13 mouse cellular contexts compared by ENCODE assay signal in the genomic region with DNA sequence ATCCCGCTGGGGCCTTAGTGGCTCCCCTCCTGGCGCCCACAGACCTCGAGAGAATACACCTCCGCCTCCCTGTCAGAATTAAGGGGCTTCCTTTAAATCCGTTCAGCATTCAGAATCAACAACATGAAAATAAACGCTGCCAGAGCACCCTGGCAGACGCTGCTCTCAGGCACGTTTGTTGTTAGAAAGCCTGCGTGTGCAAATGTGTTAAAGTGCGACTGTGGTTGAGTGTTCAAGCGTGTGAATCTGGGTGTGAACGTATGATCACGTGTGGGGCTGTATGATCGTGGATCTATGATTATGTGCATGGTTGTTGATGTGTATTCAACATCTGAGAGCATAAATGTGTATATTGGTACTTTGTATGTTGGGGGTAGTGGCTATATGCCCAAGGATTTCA. TPM values are rescaled to one million over a fixed set of nuclear protein-coding genes. Genes with fewer than 3 reads are reported as not detected.
A peak's percentile ranks its signal among the peaks of the same experiment; 100 is the strongest.
DNase-seq lines count a peak whose midpoint lies in the region; ATAC-seq and TF ChIP-seq lines count a peak whose summit lies in the region.
"Had no signal": no experiment of that assay in that cellular context is flagged by ENCODE, and none has a peak within 500 bp of the region (broad histone marks: within the 10 kb centered on the region; RNA-seq: fewer than 3 reads in every experiment).

No protein-coding gene starts in this region.

- H3K4me2 ChIP-seq in forebrain, embryonic 11.5 days (ENCODE audit: low read depth, low read length, severe bottlenecking) = no peak overlapping the region
- H3K4me2 ChIP-seq in hindbrain, embryonic 15.5 days = peak overlapping the region; percentile 48
- peak overlapping the region; percentile 38 for H3K4me2 ChIP-seq in neural tube, embryonic 11.5 days (ENCODE audit: low read depth)
- no peak overlapping the region for H3K4me2 ChIP-seq in intestine, embryonic 16.5 days (ENCODE audit: low read depth, low read length)
- H3K4me2 ChIP-seq: liver, embryonic 13.5 days had no signal

- no peak overlapping the region; the same call in 1 of the 2 replicates for H3K4me3 ChIP-seq in layer of hippocampus, adult 2 months
- H3K4me3 ChIP-seq in forebrain, embryonic 11.5 days (ENCODE audit: low read depth, low read length) = no peak overlapping the region
- peak overlapping the region; percentile 23 for H3K4me3 ChIP-seq in hindbrain, embryonic 15.5 days
- no peak overlapping the region for H3K4me3 ChIP-seq in neural tube, embryonic 11.5 days (ENCODE audit: low read depth, low read length)
- no peak overlapping the region for H3K4me3 ChIP-seq in intestine, embryonic 16.5 days (ENCODE audit: low read length)
- H3K4me3 ChIP-seq: liver, embryonic 13.5 days had no signal

- no peak for DNase-seq in layer of hippocampus, adult 2 months (ENCODE audit: low spot score in 2 of 2)
- no peak for DNase-seq in layer of hippocampus, postnatal 25 days (ENCODE audit: extremely low spot score in 1 of 2, low spot score in 1 of 2)
- no peak for DNase-seq in forebrain, embryonic 11.5 days (ENCODE audit: low spot score)
- DNase-seq in neural tube, embryonic 11.5 days (ENCODE audit: low spot score) = no peak
- no peak for DNase-seq in urinary bladder, adult 2 months (ENCODE audit: low spot score)
- DNase-seq in left cerebral cortex, postnatal 10 days (ENCODE audit: extremely low spot score in 1 of 2, low spot score in 2 of 2) = no peak
- DNase-seq: liver, embryonic 13.5 days; lung, postnatal 36 days had no signal

- no peak for ATAC-seq in forebrain, embryonic 11.5 days (replicated peaks; ENCODE audit: low FRiP score)
- ATAC-seq in hindbrain, embryonic 15.5 days (ENCODE audit: low FRiP score, low read depth) = no peak
- ATAC-seq in neural tube, embryonic 11.5 days (ENCODE audit: insufficient read depth, low FRiP score, low TSS enrichment) = no peak
- no peak for ATAC-seq in intestine, embryonic 16.5 days
- ATAC-seq: inflammation-experienced regulatory T-cells, adult 6 months had no signal

- H3K9ac ChIP-seq in forebrain, embryonic 11.5 days (ENCODE audit: low read length) = no peak overlapping the region
- no peak overlapping the region for H3K9ac ChIP-seq in hindbrain, embryonic 15.5 days
- no peak overlapping the region for H3K9ac ChIP-seq in neural tube, embryonic 11.5 days (ENCODE audit: low read length)
- H3K9ac ChIP-seq in intestine, embryonic 16.5 days (ENCODE audit: low read depth, low read length) = no peak overlapping the region
- H3K9ac ChIP-seq: liver, embryonic 13.5 days had no signal

- H3K36me3 ChIP-seq in forebrain, embryonic 11.5 days (ENCODE audit: control insufficient read depth, insufficient read depth, low read length) = no peaks in the 10 kb centered on the region
- no peaks in the 10 kb centered on the region for H3K36me3 ChIP-seq in hindbrain, embryonic 15.5 days
- H3K36me3 ChIP-seq in neural tube, embryonic 11.5 days (ENCODE audit: control insufficient read depth, insufficient read depth, low read length) = no peaks in the 10 kb centered on the region
- H3K36me3 ChIP-seq in intestine, embryonic 16.5 days (ENCODE audit: control insufficient read depth, insufficient read depth, low read length) = no peaks in the 10 kb centered on the region
- H3K36me3 ChIP-seq: liver, embryonic 13.5 days had no signal

- peaks cover 55% of the 10 kb centered on the region for H3K27me3 ChIP-seq in forebrain, embryonic 11.5 days (ENCODE audit: control insufficient read depth, insufficient read depth, low read length)
- H3K27me3 ChIP-seq in hindbrain, embryonic 15.5 days = peaks cover 24% of the 10 kb centered on the region
- peaks cover 42% of the 10 kb centered on the region for H3K27me3 ChIP-seq in neural tube, embryonic 11.5 days (ENCODE audit: control insufficient read depth, insufficient read depth, low read length)
- H3K27me3 ChIP-seq in intestine, embryonic 16.5 days (replicated peaks; ENCODE audit: control insufficient read depth, insufficient read depth, low read length) = peaks cover 57% of the 10 kb centered on the region

- WGBS in forebrain, embryonic 11.5 days = 5% methylated on average over 14 of the region's 14 CpGs
- 5% methylated on average over 14 of the region's 14 CpGs for WGBS in hindbrain, embryonic 15.5 days
- WGBS in neural tube, embryonic 11.5 days = 9% methylated on average over 14 of the region's 14 CpGs
- 10% methylated on average over 14 of the region's 14 CpGs for WGBS in intestine, embryonic 16.5 days

- H3K27ac ChIP-seq in layer of hippocampus, adult 2 months = peak overlapping the region; percentile 74
- peak overlapping the region; percentile 48; the same call in 1 of the 2 replicates for H3K27ac ChIP-seq in forebrain, embryonic 11.5 days (ENCODE audit: low read depth, low read length)
- H3K27ac ChIP-seq in hindbrain, embryonic 15.5 days (replicated peaks) = no peak overlapping the region
- H3K27ac ChIP-seq in neural tube, embryonic 11.5 days (ENCODE audit: low read depth, low read length) = peak overlapping the region; percentile 42; the same call in 1 of the 2 replicates
- H3K27ac ChIP-seq in intestine, embryonic 16.5 days (ENCODE audit: low read length) = no peak overlapping the region
- H3K27ac ChIP-seq: liver, embryonic 13.5 days had no signal

- H3K4me1 ChIP-seq in forebrain, embryonic 11.5 days (replicated peaks; ENCODE audit: control insufficient read depth, insufficient read depth, low read length) = peaks cover 16% of the 10 kb centered on the region
- H3K4me1 ChIP-seq in hindbrain, embryonic 15.5 days (replicated peaks) = peaks cover 39% of the 10 kb centered on the region
- H3K4me1 ChIP-seq in neural tube, embryonic 11.5 days (ENCODE audit: control insufficient read depth, insufficient read depth, low read length) = peaks cover 12% of the 10 kb centered on the region
- peaks cover 6% of the 10 kb centered on the region; the same call in 1 of the 2 replicates for H3K4me1 ChIP-seq in intestine, embryonic 16.5 days (ENCODE audit: control insufficient read depth, insufficient read depth, low read length)
- H3K4me1 ChIP-seq: liver, embryonic 13.5 days had no signal

- no peaks in the 10 kb centered on the region for H3K9me3 ChIP-seq in forebrain, embryonic 11.5 days (ENCODE audit: control insufficient read depth, low read length)
- no peaks in the 10 kb centered on the region for H3K9me3 ChIP-seq in hindbrain, embryonic 15.5 days
- H3K9me3 ChIP-seq in neural tube, embryonic 11.5 days (ENCODE audit: control insufficient read depth, low read length) = no peaks in the 10 kb centered on the region
- no peaks in the 10 kb centered on the region for H3K9me3 ChIP-seq in intestine, embryonic 16.5 days (ENCODE audit: control insufficient read depth, low read length)
- H3K9me3 ChIP-seq: liver, embryonic 13.5 days had no signal

- no peak for TF ChIP-seq CTCF in layer of hippocampus, adult 2 months (conservative IDR thresholded peaks at IDR 0.05)

- intact Hi-C loops in left cerebral cortex, postnatal 10 days (cut with DNase I) = no loop called here

RNA-seq across cellular contexts. Expression of gene Cerkl, which starts 3.5 kb away (rescaled TPM):
- 10 to 100 TPM in 1 of 2 experiments, 1 to 10 TPM in 1; 7.0 to 10.4 TPM for total RNA-seq in layer of hippocampus, adult 2 months (2021)
- total RNA-seq in layer of hippocampus, postnatal 25 days (2021) = 1 to 10 TPM; 5.4 to 5.7 TPM
- 1.2 and 2.2 TPM in 2 replicates for polyA plus RNA-seq in forebrain, embryonic 11.5 days (2014; fragmentation: Nextera tagmentation; extraction: Ambion mirVana)
- 2.5 and 3.3 TPM in 2 replicates for polyA plus RNA-seq in hindbrain, embryonic 15.5 days (2015; fragmentation: Nextera tagmentation; extraction: Ambion mirVana)
- polyA plus RNA-seq in neural tube, embryonic 11.5 days (2014; fragmentation: Nextera tagmentation; extraction: Ambion mirVana) = 2.5 and 6.2 TPM in 2 replicates
- polyA plus RNA-seq in urinary bladder, adult 2 months (2012; rRNA removed) = 0.40 and 0.91 TPM in 2 replicates
- 0.94 and 1.1 TPM in 2 replicates for polyA plus RNA-seq in intestine, embryonic 16.5 days (2015; fragmentation: Nextera tagmentation; extraction: Ambion mirVana)
- 1 to 10 TPM; 1.7 to 3.1 TPM for total RNA-seq in left cerebral cortex, postnatal 10 days (2021)

RNA-seq across cellular contexts. Expression of gene Neurod1, which starts 3.6 kb away (rescaled TPM):
- 10 to 100 TPM; 32.7 to 33.1 TPM for total RNA-seq in layer of hippocampus, adult 2 months (2021)
- 10 to 100 TPM; 32.8 to 40.4 TPM for total RNA-seq in layer of hippocampus, postnatal 25 days (2021)
- 30.7 and 34.3 TPM in 2 replicates for polyA plus RNA-seq in forebrain, embryonic 11.5 days (2014; fragmentation: Nextera tagmentation; extraction: Ambion mirVana)
- 47.0 and 48.7 TPM in 2 replicates for polyA plus RNA-seq in hindbrain, embryonic 15.5 days (2015; fragmentation: Nextera tagmentation; extraction: Ambion mirVana)
- 31.8 and 44.8 TPM in 2 replicates for polyA plus RNA-seq in neural tube, embryonic 11.5 days (2014; fragmentation: Nextera tagmentation; extraction: Ambion mirVana)
- polyA plus RNA-seq in urinary bladder, adult 2 months (2012; rRNA removed) = not detected in 2 replicates
- 2.9 and 3.2 TPM in 2 replicates for polyA plus RNA-seq in intestine, embryonic 16.5 days (2015; fragmentation: Nextera tagmentation; extraction: Ambion mirVana)
- total RNA-seq in left cerebral cortex, postnatal 10 days (2021) = 10 to 100 TPM; 20.2 to 20.8 TPM
- total RNA-seq: gastrocnemius, adult 8-10 months had no signal
- polyA plus RNA-seq: heart, embryonic 14.5 days; inflammation-experienced regulatory T-cells, adult 6 months; liver, embryonic 13.5 days had no signal

Comparison
In these comparisons a context has a peak if more than half of its experiments do, and no peak if none do; other contexts are left out.
1. H3K27ac ChIP-seq: peak in layer of hippocampus, adult 2 months (single experiment), forebrain, embryonic 11.5 days (single experiment) and neural tube, embryonic 11.5 days (single experiment); none in hindbrain, embryonic 15.5 days (single experiment) and intestine, embryonic 16.5 days (single experiment).
2. H3K4me2 ChIP-seq: peak in hindbrain, embryonic 15.5 days (single experiment) and neural tube, embryonic 11.5 days (single experiment); none in forebrain, embryonic 11.5 days (single experiment) and intestine, embryonic 16.5 days (single experiment).